Mouse (Mus musculus): ENCODE measurements around the gene Slc22a14. TPM values are rescaled to one million over a fixed set of nuclear protein-coding genes. Genes with fewer than 3 reads are reported as not detected.
A peak's percentile ranks its signal among the peaks of the same experiment; 100 is the strongest.

The Slc22a14 gene
- total RNA-seq, 1 experiment: 0.45 TPM

DNA sequence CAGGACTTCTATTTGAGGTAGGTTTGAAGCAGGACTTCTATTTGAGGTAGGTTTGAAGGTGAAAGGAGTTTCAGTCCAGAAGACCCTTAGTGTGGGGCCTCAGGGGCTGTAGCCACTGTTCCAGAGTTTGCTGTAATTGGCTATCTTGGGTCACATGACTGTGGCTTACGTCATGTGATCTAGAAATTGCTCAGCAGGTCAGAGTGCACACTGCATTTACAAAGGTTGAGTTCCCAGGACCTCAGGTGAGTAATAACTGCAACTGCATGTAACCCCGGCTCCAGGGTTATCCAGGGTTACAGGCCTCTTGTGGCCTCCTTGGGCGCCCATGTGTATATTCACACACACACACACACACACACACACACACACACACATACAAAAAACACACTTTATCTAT is 3.0 kb upstream of the Slc22a14 start:
- Histone ChIP-seq H3K4me3 (ENCODE audit: insufficient read depth in 1 of 2, low read depth in 1 of 2, low read length in 2 of 2, poor library complexity in 1 of 2, severe bottlenecking in 1 of 2) (no peak overlapping the region), H3K4me1 (ENCODE audit: control insufficient read depth in 2 of 2, insufficient read depth in 2 of 2, low read length in 2 of 2, poor library complexity in 1 of 2) (no peaks in the 10 kb centered on the region), H3K36me3 (ENCODE audit: control insufficient read depth, insufficient read depth, low read length, poor library complexity, severe bottlenecking) (peaks cover 16% of the 10 kb centered on the region), H3K27ac (ENCODE audit: insufficient read depth, low read depth, low read length, poor library complexity, severe bottlenecking) (no peak overlapping the region), H3K9me3 (ENCODE audit: control insufficient read depth, insufficient read depth, low read depth, low read length) (no peaks in the 10 kb centered on the region), H3K9ac (ENCODE audit: insufficient read depth, low read depth, low read length, poor library complexity, severe bottlenecking) (no peak overlapping the region)
- in situ Hi-C loops (cut with MboI; ENCODE audit: low sequenced_read_pairs in 2 of 2, unreplicated experiment in 2 of 2): no loop called here
- DNase-seq (ENCODE audit: low read depth, low spot score): no peak
- TF ChIP-seq MAFK (IDR thresholded peaks at IDR 0.05; ENCODE audit: insufficient read depth, low read depth, low read length) (no peak), HCFC1 (IDR thresholded peaks at IDR 0.05; ENCODE audit: borderline replicate concordance, insufficient read depth, low read length) (no peak), ZC3H11A (IDR thresholded peaks at IDR 0.05; ENCODE audit: borderline replicate concordance, low read depth, low read length) (no peak), CHD2 (IDR thresholded peaks at IDR 0.05; ENCODE audit: low read depth, low read length) (no peak), ZNF384 (IDR thresholded peaks at IDR 0.05; ENCODE audit: low read depth, low read length) (no peak)

DNA sequence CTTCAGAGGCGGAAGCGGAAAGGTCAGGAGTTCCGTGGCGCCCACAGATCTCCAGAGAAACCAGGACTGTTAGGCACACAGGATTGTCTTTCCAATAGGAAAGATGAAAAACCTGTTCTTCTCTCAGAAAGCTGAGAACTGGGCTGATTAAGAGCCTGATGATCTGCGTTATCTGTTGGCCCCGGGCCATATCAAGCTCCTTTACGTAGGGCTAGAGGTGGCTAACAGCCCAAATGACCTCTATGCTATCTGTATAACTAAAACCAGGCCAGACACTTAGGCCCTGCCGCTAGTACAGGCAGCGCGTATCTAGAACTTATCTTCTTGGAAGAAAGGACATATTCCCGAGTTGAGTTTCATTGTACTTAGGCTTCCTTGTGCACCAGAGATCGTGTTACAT is 2.1 kb downstream of the Slc22a14 start:
- Histone ChIP-seq H3K4me3 (ENCODE audit: insufficient read depth in 1 of 2, low read depth in 1 of 2, low read length in 2 of 2, poor library complexity in 1 of 2, severe bottlenecking in 1 of 2) (no peak overlapping the region), H3K36me3 (ENCODE audit: control insufficient read depth, insufficient read depth, low read length, poor library complexity, severe bottlenecking) (peaks cover 22% of the 10 kb centered on the region), H3K27ac (ENCODE audit: insufficient read depth, low read depth, low read length, poor library complexity, severe bottlenecking) (no peak overlapping the region), H3K9ac (ENCODE audit: insufficient read depth, low read depth, low read length, poor library complexity, severe bottlenecking) (no peak overlapping the region), H3K4me1 (ENCODE audit: control insufficient read depth in 2 of 2, insufficient read depth in 2 of 2, low read length in 2 of 2, poor library complexity in 1 of 2) (0 out of 4 replicates have a peak, but pooled peaks cover 0 to 2% of the 10 kb centered on the region in 2 experiments), H3K9me3 (ENCODE audit: control insufficient read depth, insufficient read depth, low read depth, low read length) (no peaks in the 10 kb centered on the region)
- TF ChIP-seq HCFC1 (IDR thresholded peaks at IDR 0.05; ENCODE audit: borderline replicate concordance, insufficient read depth, low read length) (no peak), MAFK (IDR thresholded peaks at IDR 0.05; ENCODE audit: insufficient read depth, low read depth, low read length) (no peak), CHD2 (IDR thresholded peaks at IDR 0.05; ENCODE audit: low read depth, low read length) (no peak), ZNF384 (IDR thresholded peaks at IDR 0.05; ENCODE audit: low read depth, low read length) (no peak), ZC3H11A (IDR thresholded peaks at IDR 0.05; ENCODE audit: borderline replicate concordance, low read depth, low read length) (no peak)
- DNase-seq (ENCODE audit: low read depth, low spot score): no peak
- in situ Hi-C loops (cut with MboI; ENCODE audit: low sequenced_read_pairs in 2 of 2, unreplicated experiment in 2 of 2): no loop called here

DNA sequence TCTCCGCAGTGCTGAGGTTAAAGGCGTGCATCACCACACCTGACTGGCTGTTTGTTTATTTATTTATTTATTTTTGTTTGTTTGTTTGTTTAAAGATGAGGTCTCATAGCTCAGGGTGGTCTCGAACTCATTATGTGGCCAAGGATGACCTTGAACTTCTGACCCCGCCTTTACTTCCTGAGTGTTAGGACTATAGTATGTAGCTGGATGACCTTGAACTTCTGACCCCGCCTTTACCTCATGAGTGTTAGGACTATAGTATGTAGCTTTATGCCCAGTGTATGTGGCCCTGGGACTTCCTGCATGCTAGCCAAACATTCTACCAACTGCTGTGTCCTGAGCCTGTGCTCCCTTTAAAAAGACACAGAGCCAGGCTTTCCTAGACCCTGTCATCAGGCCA is 3.9 kb downstream of the Slc22a14 start:
- Histone ChIP-seq H3K9me3 (ENCODE audit: control insufficient read depth, insufficient read depth, low read depth, low read length) (no peaks in the 10 kb centered on the region), H3K4me1 (ENCODE audit: control insufficient read depth in 2 of 2, insufficient read depth in 2 of 2, low read length in 2 of 2, poor library complexity in 1 of 2) (0 out of 4 replicates have a peak, but pooled peaks cover 0 to 2% of the 10 kb centered on the region in 2 experiments), H3K27ac (ENCODE audit: insufficient read depth, low read depth, low read length, poor library complexity, severe bottlenecking) (no peak overlapping the region), H3K36me3 (ENCODE audit: control insufficient read depth, insufficient read depth, low read length, poor library complexity, severe bottlenecking) (peaks cover 15% of the 10 kb centered on the region), H3K9ac (ENCODE audit: insufficient read depth, low read depth, low read length, poor library complexity, severe bottlenecking) (no peak overlapping the region), H3K4me3 (ENCODE audit: insufficient read depth in 1 of 2, low read depth in 1 of 2, low read length in 2 of 2, poor library complexity in 1 of 2, severe bottlenecking in 1 of 2) (no peak overlapping the region)
- in situ Hi-C loops (cut with MboI; ENCODE audit: low sequenced_read_pairs in 2 of 2, unreplicated experiment in 2 of 2): no loop called here
- no peak for TF ChIP-seq HCFC1 (IDR thresholded peaks at IDR 0.05; ENCODE audit: borderline replicate concordance, insufficient read depth, low read length)
- DNase-seq (ENCODE audit: low read depth, low spot score): no peak

DNA sequence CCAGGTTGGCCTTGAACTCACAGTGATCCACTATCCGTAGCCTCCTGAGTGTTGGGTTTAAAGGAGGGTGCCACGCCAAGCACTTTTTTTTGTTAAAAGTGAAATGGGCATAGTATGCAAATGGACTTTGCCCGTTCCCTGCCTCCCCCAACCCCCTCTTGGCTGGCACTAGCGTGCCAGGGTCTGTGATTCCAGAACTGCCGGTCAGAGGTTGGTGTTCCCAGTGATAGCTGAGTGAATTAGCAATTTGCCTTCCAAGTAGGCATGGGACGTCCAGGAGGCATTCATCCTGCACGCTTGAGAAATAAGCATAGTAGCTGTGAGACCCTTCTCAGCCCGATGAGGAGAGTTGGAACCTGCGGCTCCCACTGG is 7.3 kb downstream of the Slc22a14 start:
- H3K36me3 ChIP-seq (ENCODE audit: control insufficient read depth, insufficient read depth, low read length, poor library complexity, severe bottlenecking): peaks cover 14% of the 10 kb centered on the region
- H3K4me1 ChIP-seq (ENCODE audit: control insufficient read depth in 2 of 2, insufficient read depth in 2 of 2, low read length in 2 of 2, poor library complexity in 1 of 2): 0 out of 4 replicates have a peak, but pooled peaks cover 0 to 2% of the 10 kb centered on the region in 2 experiments
- H3K9ac ChIP-seq (ENCODE audit: insufficient read depth, low read depth, low read length, poor library complexity, severe bottlenecking): peak overlapping the region; percentile 41; the same call in 1 of the 2 replicates
- H3K27ac ChIP-seq (ENCODE audit: insufficient read depth, low read depth, low read length, poor library complexity, severe bottlenecking): no peak overlapping the region
- in situ Hi-C loops (cut with MboI; ENCODE audit: low sequenced_read_pairs in 2 of 2, unreplicated experiment in 2 of 2): no loop called here
- no peak for TF ChIP-seq HCFC1 (IDR thresholded peaks at IDR 0.05; ENCODE audit: borderline replicate concordance, insufficient read depth, low read length)
- TF ChIP-seq ZNF384 (IDR thresholded peaks at IDR 0.05; ENCODE audit: low read depth, low read length): no peak
- TF ChIP-seq ZC3H11A (IDR thresholded peaks at IDR 0.05; ENCODE audit: borderline replicate concordance, low read depth, low read length): no peak
- TF ChIP-seq CHD2 (IDR thresholded peaks at IDR 0.05; ENCODE audit: low read depth, low read length): no peak
- TF ChIP-seq MAFK (IDR thresholded peaks at IDR 0.05; ENCODE audit: insufficient read depth, low read depth, low read length): no peak
- no peaks in the 10 kb centered on the region for H3K9me3 ChIP-seq (ENCODE audit: control insufficient read depth, insufficient read depth, low read depth, low read length)
- no peak for DNase-seq (ENCODE audit: low read depth, low spot score)
- H3K4me3 ChIP-seq (ENCODE audit: insufficient read depth in 1 of 2, low read depth in 1 of 2, low read length in 2 of 2, poor library complexity in 1 of 2, severe bottlenecking in 1 of 2): peak overlapping the region; percentile 75 to 81
